Mouse (Mus musculus) thymus, adult 2 months (tissue): ENCODE results near the gene Fchsd2.

Experiments
- CTCF ChIP-seq: fragments of 200-500 bp; IDR thresholded peaks from 2 replicates; pipeline ENCODE4 v1.5.1; 2012; ENCODE audit warnings: mild to moderate bottlenecking, control low read depth, low read length, moderate library complexity, borderline replicate concordance; ENCODE audit not compliant: control insufficient read depth, poor library complexity, insufficient read depth; ENCODE audit errors: extremely low read depth
- POLR2A ChIP-seq: fragments of 200-500 bp; IDR thresholded peaks from 2 replicates; pipeline ENCODE4 v1.6.1; 2012; ENCODE audit warnings: mild to moderate bottlenecking, low read length, control low read depth, moderate library complexity; ENCODE audit not compliant: control insufficient read depth, poor library complexity, insufficient read depth; ENCODE audit errors: extremely low read depth

GRCm38 (mm10) chr7:101191326-101191969 is 98.8 kb downstream of the Fchsd2 start:
- TF ChIP-seq POLR2A, result no peak
- TF ChIP-seq CTCF, result no peak
